Mouse (Mus musculus) kidney, embryonic 16.5 days (tissue): ENCODE results near the gene Tra2b. TPM values are rescaled to one million over a fixed set of nuclear protein-coding genes. Genes with fewer than 3 reads are reported as not detected.
"Not testable (repeated sequence)": the region's sequence is repeated elsewhere in the genome, so short reads cannot be mapped to it uniquely, and the experiment has no call there.

Experiments
- ATAC-seq: fragments of 200-750 bp; cut with Nextera tagmentation; 2 replicates; pipeline ENCODE4 v1.8.0; 2017; ENCODE audit warnings: moderate TSS enrichment; ENCODE audit not compliant: low FRiP score, low TSS enrichment
- H3K27ac ChIP-seq: fragments of 300-500 bp; sonication (generic); 2 replicates; pipeline ENCODE4 v1.5.1; 2014; ENCODE audit warnings: low read length
- H3K27me3 ChIP-seq: fragments of 300-500 bp; sonication (generic); 2 replicates; pipeline ENCODE4 v1.6.1; 2014; ENCODE audit warnings: low read length, control low read depth, mixed read lengths; ENCODE audit not compliant: insufficient read depth
- H3K36me3 ChIP-seq: fragments of 300-500 bp; sonication (generic); 2 replicates; pipeline ENCODE4 v1.6.1; 2014; ENCODE audit warnings: low read length, control low read depth, mixed read lengths; ENCODE audit not compliant: insufficient read depth
- H3K4me1 ChIP-seq: fragments of 300-500 bp; sonication (generic); 2 replicates; pipeline ENCODE4 v1.6.1; 2014; ENCODE audit warnings: low read length, control low read depth, mixed read lengths; ENCODE audit not compliant: insufficient read depth
- H3K4me2 ChIP-seq: fragments of 300-500 bp; sonication (generic); replicated peaks from 2 replicates; pipeline ENCODE4 v1.6.1; 2014; ENCODE audit warnings: low read depth, low read length
- H3K4me3 ChIP-seq: fragments of 300-500 bp; sonication (generic); 2 replicates; pipeline ENCODE4 v1.5.1; 2014; ENCODE audit warnings: mild to moderate bottlenecking, low read length
- H3K9ac ChIP-seq: fragments of 300-500 bp; sonication (generic); replicated peaks from 2 replicates; pipeline ENCODE4 v1.6.1; 2014; ENCODE audit warnings: low read length
- H3K9me3 ChIP-seq: fragments of 300-500 bp; sonication (generic); 2 replicates; pipeline ENCODE4 v1.6.1; 2016; ENCODE audit warnings: low read length, control low read depth
- WGBS: fragments of 180-500 bp; shearing (Covaris S2); extraction: QIAGEN DNeasy Blood & Tissue Kit; methylation state at CpG from one replicate; pipeline ENCODE4 v1.1.7; 2014; 5-methylcytosine and 5-hydroxymethylcytosine counted together
- polyA plus RNA-seq: library from polyadenylated mRNA; unstranded; fragments of >200 nt; fragmentation: Nextera tagmentation; extraction: Ambion mirVana; gene quantifications from 2 replicates; pipeline ENCODE4 v1.2.1, GENCODE M21; 2015

Gene Tra2b
- 392 and 404 TPM in 2 replicates for polyA plus RNA-seq

DNA sequence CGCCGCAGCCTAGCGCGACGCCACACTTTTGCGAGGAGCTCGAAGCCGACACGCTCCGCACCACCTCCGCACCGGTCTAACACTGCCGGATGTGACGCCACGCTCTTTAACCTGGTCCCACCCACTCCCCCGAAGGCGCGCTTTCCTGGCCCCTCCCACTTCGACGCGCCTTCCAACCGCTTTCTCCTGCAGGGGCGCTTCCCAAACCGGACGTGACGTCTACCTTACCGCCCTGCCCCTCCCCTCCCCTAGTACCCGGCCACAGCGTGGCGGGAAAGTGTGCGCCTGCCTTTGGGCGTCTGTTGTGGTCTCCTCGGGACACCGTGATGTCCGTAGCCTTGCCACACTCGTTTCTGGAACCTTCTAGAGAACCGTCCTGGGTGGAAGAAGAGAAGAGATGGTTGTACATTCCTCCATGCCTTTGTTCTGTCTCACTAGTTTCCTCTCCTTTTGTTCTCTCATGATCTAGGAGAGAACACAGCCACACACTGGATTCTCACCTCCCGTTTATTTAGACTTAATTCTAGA lies at the start of gene Tra2b:
TSS of gene Tra2b (minus strand) at position 157 of the 528 bp plus-strand sequence.
- WGBS, result 0% methylated on average over 37 of the region's 38 CpGs
- H3K27ac ChIP-seq, result peak within 1 kb of the TSS; percentile 98
- no peaks in the 10 kb centered on the region for H3K27me3 ChIP-seq
- no peaks in the 10 kb centered on the region for H3K36me3 ChIP-seq
- H3K4me2 ChIP-seq, result peak within 1 kb of the TSS; percentile 71
- peak; percentile 99 for ATAC-seq
- H3K4me3 ChIP-seq, result peak within 1 kb of the TSS; percentile 100
- H3K9ac ChIP-seq, result peak within 1 kb of the TSS; percentile 99
- H3K4me1 ChIP-seq, result peaks cover 19% of the 10 kb centered on the region
- H3K9me3 ChIP-seq, result no peaks in the 10 kb centered on the region

DNA sequence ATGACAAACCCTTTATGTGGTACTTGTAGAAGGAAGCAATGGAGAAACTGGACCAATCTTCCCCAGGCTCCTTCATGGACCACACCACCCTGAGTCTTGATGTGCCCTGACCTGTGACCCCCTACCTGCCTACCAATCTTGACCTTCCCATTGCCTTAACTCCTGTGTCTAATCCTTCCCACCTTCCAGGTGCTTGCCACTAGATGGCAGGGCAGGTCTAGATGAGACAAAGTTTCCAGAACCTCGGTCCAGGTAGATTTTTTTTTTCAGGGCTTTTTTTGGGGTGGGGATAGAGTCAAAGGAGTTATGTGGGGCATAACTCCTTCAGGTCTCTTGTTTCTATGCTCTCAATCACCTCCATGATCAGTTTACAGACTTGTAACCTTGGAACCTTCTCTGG lies 44.8 kb upstream of the Tra2b start:
- Histone ChIP-seq H3K9me3 (no peaks in the 10 kb centered on the region), H3K4me2 (no peak overlapping the region), H3K4me3 (no peak overlapping the region), H3K36me3 (no peaks in the 10 kb centered on the region), H3K27ac (no peak overlapping the region), H3K4me1 (no peaks in the 10 kb centered on the region), H3K27me3 (no peaks in the 10 kb centered on the region), H3K9ac (no peak overlapping the region)
- 10% methylated on average over 1 of the region's 1 CpGs for WGBS
- ATAC-seq, result no peak

DNA sequence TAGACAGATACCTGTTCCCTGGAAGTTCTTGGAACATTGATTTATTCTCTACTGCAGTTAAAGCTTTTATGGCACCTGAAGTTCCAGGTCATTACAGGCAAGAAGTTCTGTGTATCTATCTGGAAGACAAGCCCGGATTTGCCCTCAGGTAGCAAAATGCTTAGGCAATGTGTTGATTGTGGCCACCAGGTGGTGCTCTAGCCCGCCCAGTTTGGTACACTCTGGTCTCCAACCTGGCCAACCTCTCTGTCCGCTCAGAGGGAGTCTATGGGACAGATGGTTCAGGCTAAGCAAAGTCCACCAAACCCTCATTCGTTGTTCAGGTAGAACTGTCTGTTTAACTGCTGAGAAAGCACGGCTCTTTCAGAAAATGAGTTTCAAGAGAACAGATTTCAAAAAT lies 36.8 kb upstream of the Tra2b start:
- H3K9me3 ChIP-seq, result no peaks in the 10 kb centered on the region
- 0 out of 2 replicates have a peak, but pooled peaks have one; percentile 49 for ATAC-seq
- H3K27me3 ChIP-seq, result no peaks in the 10 kb centered on the region
- no peak overlapping the region for H3K4me2 ChIP-seq
- WGBS, result 29% methylated on average over 5 of the region's 5 CpGs
- H3K4me3 ChIP-seq, result no peak overlapping the region
- no peak overlapping the region for H3K27ac ChIP-seq
- H3K36me3 ChIP-seq, result no peaks in the 10 kb centered on the region
- H3K9ac ChIP-seq, result no peak overlapping the region
- no peaks in the 10 kb centered on the region for H3K4me1 ChIP-seq

GRCm38 (mm10) chr16:22301378-22301777 lies 35.6 kb upstream of the Tra2b start:
- H3K27me3 ChIP-seq, result no peaks in the 10 kb centered on the region
- no peak overlapping the region for H3K27ac ChIP-seq
- no peaks in the 10 kb centered on the region for H3K36me3 ChIP-seq
- H3K4me2 ChIP-seq, result no peak overlapping the region
- ATAC-seq, result no peak
- 69% methylated on average over 3 of the region's 3 CpGs for WGBS
- no peaks in the 10 kb centered on the region for H3K9me3 ChIP-seq
- H3K4me1 ChIP-seq, result no peaks in the 10 kb centered on the region
- H3K4me3 ChIP-seq, result no peak overlapping the region
- H3K9ac ChIP-seq, result no peak overlapping the region

- no peak overlapping the region for H3K9ac ChIP-seq
- WGBS, result 64% methylated on average over 6 of the region's 6 CpGs
- no peaks in the 10 kb centered on the region for H3K4me1 ChIP-seq
- no peak overlapping the region for H3K27ac ChIP-seq
- no peaks in the 10 kb centered on the region for H3K36me3 ChIP-seq
- H3K9me3 ChIP-seq, result peaks cover 4% of the 10 kb centered on the region; the same call in 1 of the 2 replicates
- no peaks in the 10 kb centered on the region for H3K27me3 ChIP-seq
- no peak overlapping the region for H3K4me3 ChIP-seq
- ATAC-seq, result no peak
- no peak overlapping the region for H3K4me2 ChIP-seq
Observed at GRCm38 (mm10) chr16:22296901-22297300, 31.1 kb upstream of the Tra2b start.

DNA sequence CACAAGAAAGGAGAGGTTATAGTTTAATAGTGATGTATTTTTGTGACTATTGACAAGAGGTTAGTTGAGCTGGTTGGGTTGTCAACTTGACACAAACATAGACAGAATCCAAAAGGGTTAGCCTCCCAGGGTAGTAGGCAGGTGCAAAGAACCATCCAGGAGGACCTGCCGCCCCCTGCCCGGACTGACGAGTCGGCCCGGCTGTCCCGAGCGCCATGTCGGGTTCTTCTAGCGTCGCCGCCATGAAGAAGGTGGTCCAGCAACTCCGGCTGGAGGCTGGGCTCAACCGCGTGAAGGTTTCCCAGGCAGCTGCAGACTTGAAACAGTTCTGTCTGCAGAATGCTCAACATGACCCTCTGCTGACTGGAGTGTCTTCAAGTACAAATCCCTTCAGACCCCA lies 29.0 kb upstream of the Tra2b start:
- not testable (repeated sequence) for H3K9me3 ChIP-seq, H3K36me3 ChIP-seq, ATAC-seq, H3K4me2 ChIP-seq, H3K9ac ChIP-seq, H3K4me3 ChIP-seq, H3K27ac ChIP-seq, H3K4me1 ChIP-seq, H3K27me3 ChIP-seq
- WGBS, result 94% methylated on average over 10 of the region's 14 CpGs

DNA sequence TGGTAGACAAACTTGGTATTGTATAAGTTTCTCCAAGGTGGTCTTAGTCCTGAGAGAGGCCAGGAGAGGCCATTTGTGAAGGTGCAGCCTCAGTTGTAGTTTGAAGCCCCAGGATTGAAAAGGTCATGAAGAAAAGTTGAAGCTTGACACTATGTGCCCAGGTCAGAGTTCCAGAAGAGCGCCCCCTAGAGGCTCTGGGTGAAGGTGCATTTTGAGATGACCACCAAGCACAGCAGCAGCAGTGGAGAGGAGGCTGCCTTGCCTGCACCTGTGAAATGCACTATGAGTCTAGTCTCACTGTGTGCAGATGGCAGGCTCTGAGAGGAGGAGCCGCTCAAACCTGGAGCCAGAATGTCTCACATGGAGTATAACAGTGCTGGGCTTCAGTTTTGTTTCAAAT lies 27.8 kb upstream of the Tra2b start:
- no peak overlapping the region for H3K4me3 ChIP-seq
- no peak overlapping the region for H3K27ac ChIP-seq
- H3K4me2 ChIP-seq, result no peak overlapping the region
- H3K9ac ChIP-seq, result no peak overlapping the region
- ATAC-seq, result no peak
- H3K9me3 ChIP-seq, result peaks cover 7% of the 10 kb centered on the region; the same call in 1 of the 2 replicates
- H3K27me3 ChIP-seq, result no peaks in the 10 kb centered on the region
- 43% methylated on average over 2 of the region's 2 CpGs for WGBS
- no peaks in the 10 kb centered on the region for H3K36me3 ChIP-seq
- H3K4me1 ChIP-seq, result no peaks in the 10 kb centered on the region

- WGBS, result 91% methylated on average over 4 of the region's 4 CpGs
- no peak for ATAC-seq
- H3K9me3 ChIP-seq, result peaks cover 7% of the 10 kb centered on the region; the same call in 1 of the 2 replicates
- no peaks in the 10 kb centered on the region for H3K36me3 ChIP-seq
- no peak overlapping the region for H3K27ac ChIP-seq
- H3K27me3 ChIP-seq, result no peaks in the 10 kb centered on the region
- H3K4me3 ChIP-seq, result no peak overlapping the region
- no peak overlapping the region for H3K4me2 ChIP-seq
- H3K9ac ChIP-seq, result no peak overlapping the region
- H3K4me1 ChIP-seq, result no peaks in the 10 kb centered on the region
Observed at GRCm38 (mm10) chr16:22292394-22292793, 26.6 kb upstream of the Tra2b start.

- H3K9ac ChIP-seq, result no peak overlapping the region
- no peak overlapping the region for H3K4me3 ChIP-seq
- WGBS, result 82% methylated on average over 2 of the region's 2 CpGs
- H3K4me2 ChIP-seq, result no peak overlapping the region
- H3K9me3 ChIP-seq, result peaks cover 7% of the 10 kb centered on the region; the same call in 1 of the 2 replicates
- no peaks in the 10 kb centered on the region for H3K4me1 ChIP-seq
- H3K36me3 ChIP-seq, result no peaks in the 10 kb centered on the region
- no peaks in the 10 kb centered on the region for H3K27me3 ChIP-seq
- H3K27ac ChIP-seq, result no peak overlapping the region
- ATAC-seq, result no peak
Observed at GRCm38 (mm10) chr16:22289643-22290042, 23.8 kb upstream of the Tra2b start.

- 88% methylated on average over 1 of the region's 1 CpGs for WGBS
- ATAC-seq, result no peak
- no peaks in the 10 kb centered on the region for H3K36me3 ChIP-seq
- no peaks in the 10 kb centered on the region for H3K27me3 ChIP-seq
- H3K4me1 ChIP-seq, result no peaks in the 10 kb centered on the region
- H3K9me3 ChIP-seq, result peaks cover 4% of the 10 kb centered on the region; the same call in 1 of the 2 replicates
- H3K9ac ChIP-seq, result no peak overlapping the region
- H3K27ac ChIP-seq, result no peak overlapping the region
- no peak overlapping the region for H3K4me2 ChIP-seq
- no peak overlapping the region for H3K4me3 ChIP-seq
Observed at GRCm38 (mm10) chr16:22286996-22287395, 21.2 kb upstream of the Tra2b start.
